Mouse (Mus musculus): ENCODE data around the gene Il17f. TPM values are rescaled to one million over a fixed set of nuclear protein-coding genes. Genes with fewer than 3 reads are reported as not detected.
"Not testable (repeated sequence)": the region's sequence is repeated elsewhere in the genome, so short reads cannot be mapped to it uniquely, and the experiment has no call there.

Il17f gene
- total RNA-seq, 2 experiments from 2014 or later, result 0.30 to 0.50 TPM

DNA sequence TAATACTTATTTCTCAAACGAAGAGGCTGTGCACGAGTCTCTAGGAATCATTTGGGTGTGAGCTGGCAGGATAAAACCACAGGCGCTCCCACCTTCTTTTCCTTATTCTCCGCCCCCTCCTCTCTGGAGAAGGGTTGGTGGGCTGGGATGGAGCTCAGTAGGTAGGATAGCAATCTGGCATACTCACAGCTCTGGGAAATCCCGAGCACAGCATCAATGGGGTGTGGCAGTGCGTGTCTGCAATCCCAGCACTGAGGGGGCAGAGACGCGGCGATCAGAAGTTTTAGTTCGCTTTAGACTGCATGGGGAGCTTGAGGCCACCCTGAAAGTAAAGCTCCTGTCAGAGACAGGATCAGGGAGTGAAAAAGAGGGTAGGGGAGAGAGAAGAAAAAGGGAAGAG is 2.0 kb downstream of the Il17f start:
- ATAC-seq (replicated peaks; ENCODE audit: poor library complexity), result no peak

DNA sequence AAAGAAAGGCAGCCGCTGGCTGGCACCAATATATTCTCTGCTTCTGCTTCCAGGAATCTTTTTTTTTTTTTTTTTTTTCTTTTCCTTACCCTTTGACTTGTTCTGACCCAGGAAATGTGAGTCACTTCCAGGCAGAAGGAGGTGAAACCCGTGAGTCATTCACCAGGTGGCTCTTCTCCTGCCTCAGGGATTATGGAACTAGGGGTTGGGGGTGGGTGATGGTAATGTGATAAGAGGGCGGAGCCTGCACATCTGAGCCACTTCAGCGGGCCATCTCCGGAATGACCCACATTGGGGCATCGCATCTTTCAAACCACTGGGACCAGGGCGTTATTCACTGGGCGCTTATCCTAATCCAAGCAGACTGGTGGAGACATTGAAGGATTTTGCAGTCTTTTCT is 3.4 kb downstream of the Il17f start:
- ATAC-seq (replicated peaks; ENCODE audit: poor library complexity), result no peak

DNA sequence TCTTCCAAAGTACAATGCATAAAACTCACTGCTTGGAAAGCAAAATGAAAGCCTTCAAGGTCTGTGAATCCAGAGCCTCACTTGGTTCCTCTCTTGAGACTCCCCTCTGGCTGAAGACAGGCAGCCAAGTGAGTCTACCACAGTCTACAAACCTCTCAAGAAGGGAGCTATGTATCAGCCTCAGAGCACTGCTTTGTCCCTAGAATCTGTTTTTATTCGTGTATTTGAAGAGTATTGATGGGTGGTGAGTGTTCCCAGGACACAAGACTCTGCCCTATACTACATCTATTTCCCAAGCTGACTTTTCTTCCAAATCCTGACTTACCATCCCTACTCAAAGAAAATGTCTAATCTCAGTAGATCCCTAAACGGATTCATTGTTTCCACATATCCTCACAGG is 12.1 kb downstream of the Il17f start:
- ATAC-seq (replicated peaks; ENCODE audit: poor library complexity), result no peak

DNA sequence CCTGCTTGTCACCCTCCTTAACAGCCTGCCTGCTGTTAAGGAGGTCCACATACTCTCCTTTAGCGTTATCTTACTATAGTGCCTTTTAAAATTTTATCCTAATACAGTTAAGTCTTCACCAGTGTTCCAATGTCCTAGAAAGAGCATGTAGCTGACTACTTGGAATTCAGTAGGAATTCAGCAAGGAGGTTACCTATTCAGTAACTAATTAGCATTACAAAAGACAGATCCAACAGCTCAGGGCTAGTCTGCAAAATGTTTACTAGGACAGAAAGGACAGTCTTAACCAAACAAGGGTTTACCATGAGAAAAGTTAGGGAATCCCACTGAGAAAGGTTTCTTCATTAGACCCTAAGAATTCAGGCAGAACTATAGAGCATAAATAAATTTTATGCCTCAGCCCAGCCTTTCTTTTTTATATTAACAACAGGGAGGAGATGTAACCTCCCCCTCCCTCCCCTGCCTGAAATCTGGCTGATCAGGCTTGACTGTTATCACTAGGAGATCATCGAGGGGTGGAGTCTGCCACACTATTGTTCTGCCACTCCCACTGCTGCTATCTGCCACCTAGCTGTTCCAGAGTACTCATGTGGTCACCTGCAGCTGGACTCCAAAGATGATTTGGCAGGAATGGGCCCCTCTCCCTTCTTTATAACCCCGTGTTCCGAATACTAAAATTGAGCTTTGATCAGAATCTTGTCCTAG is 16.2 kb downstream of the Il17f start:
- ATAC-seq (replicated peaks; ENCODE audit: poor library complexity), result not testable (repeated sequence)

DNA sequence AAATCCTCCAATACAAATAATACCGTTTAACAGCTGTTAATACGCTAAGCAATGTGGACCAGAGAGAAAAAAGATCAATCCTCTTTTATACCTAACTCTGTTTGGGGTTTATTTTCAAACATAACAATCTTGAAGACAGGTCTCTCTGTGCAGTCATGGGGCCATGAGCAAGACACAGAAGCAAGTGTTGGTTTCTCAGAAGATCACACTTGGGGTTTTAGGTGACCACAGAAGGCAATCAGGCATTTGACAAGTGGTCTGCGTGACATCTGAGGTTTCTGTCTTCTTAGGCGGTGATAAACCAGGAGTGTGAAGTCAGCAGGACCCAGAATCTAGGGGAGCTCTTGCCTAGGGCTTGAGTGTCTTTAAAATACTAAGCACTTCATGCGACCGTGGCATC is 23.9 kb downstream of the Il17f start:
- no peak for ATAC-seq (replicated peaks; ENCODE audit: poor library complexity)

DNA sequence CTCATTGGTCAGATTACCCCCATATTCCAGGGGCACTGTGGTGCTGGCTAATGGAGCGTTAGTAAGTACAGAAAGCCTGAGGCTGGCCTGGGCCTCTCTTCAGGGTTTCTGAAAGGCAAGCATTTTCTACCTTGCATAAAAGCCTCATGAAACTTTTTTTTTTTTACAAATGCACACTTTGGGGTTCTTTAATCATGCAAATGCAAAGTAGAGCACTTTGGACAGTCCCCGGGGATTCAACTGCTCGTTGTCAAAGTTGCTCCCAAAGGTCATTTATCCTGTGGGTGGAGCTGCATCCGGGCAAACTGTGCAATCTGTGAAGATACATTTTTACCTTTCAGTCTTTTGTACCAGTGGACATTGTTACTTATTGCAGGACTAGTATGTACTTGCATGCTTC is 29.0 kb downstream of the Il17f start:
- ATAC-seq (replicated peaks; ENCODE audit: poor library complexity), result no peak

DNA sequence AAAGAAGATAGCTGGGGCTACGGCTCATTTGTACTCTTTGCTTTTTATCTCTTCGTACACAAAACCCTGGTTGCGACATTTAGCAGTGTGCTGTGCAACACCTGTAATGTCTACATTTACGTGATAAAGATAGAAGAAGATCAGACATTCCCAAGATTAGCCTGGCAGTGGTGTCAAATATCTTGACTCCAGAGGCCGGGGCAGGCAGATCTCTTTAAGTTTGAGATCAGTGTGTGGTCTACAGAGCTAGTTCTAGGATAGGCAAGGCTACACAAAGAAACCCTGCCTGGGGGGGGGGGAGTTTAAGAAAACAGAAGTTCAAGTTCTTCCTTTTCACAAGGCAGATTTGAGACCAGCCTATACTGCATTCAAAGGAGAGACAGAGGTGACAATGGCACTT is 30.1 kb downstream of the Il17f start:
- ATAC-seq (replicated peaks; ENCODE audit: poor library complexity), result no peak

DNA sequence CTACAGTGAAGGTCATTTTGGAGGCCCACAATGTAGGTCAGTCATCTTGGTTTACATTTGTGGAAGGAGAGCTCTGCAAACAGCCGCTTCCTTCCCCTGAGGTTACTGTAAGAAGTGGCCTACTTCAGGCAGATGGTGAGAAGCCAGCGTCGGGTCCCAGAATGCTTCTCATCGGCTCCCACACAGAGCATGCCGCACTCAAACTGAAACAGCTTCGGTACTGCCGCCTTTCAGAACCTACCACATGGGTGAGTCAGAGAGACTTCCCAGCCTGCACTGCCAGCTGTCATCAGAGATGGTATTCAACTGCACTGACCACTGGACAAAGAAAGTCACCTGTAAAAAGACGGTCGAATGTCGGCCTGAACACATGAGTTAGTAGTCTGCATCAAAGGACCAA is 30.6 kb downstream of the Il17f start:
- no peak for ATAC-seq (replicated peaks; ENCODE audit: poor library complexity)

DNA sequence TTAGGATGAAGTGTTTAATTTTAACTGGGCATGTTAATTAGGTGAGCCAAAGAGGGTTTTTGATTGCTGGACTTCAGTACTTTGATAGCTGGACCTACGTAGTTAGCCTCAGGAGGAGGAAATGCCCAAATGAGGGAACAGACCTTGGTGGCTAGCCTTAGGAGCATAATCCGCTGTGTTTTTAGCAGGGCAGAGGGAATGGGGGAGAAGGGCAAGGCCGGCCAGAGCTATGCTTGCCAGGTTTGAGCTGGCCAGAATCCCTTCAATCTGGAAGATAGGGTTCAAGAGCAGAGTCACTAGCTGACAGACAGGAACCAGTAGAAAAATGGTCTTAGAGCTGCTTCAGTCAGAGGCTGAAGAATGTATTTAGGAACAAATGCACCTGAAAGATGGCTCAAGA is 32.8 kb downstream of the Il17f start:
- ATAC-seq (replicated peaks; ENCODE audit: poor library complexity), result no peak

DNA sequence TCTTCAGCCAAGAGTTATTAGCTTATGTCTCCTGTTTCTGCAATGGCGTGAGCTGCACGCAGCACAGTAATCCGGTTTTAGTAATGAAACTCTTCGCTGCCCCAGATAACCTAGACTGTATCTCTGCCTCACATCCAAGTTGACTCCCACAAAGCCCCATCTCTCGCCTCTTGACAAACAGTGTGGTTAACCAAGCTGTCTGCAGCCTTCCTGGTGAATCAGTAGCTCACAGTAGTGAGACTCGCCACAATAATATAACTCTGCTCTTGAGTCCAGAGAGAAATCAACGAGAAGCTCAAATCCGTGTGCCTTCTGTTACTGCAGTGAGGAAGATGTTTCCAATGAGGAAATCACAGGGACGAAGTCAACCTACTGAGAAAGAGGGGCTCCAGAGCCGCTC is 36.0 kb downstream of the Il17f start:
- ATAC-seq (replicated peaks; ENCODE audit: poor library complexity), result peak; percentile 55

DNA sequence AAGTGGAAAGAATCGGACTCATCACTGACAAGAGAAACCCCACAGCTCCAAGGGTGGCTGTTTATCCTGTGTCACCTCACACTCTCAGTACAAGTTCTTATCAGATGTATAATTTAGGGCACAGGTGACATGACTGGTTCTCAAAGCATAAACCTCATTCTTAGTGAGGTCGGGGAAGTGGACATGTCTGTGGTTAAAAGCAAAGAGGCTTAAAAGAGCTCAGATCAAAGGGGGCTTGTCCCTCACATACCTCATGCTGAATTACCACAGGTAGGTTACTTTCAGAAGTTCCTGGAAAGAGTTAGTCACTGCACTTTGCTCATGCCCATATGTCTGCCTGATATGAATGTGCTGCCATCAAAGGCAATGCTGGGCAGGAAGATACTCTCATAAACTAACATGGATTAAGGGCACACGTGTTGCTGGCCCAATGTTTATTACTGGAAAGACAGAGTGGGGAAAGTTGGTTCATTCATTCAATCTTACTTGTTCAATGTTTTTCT is 49.9 kb downstream of the Il17f start:
- no peak for ATAC-seq (replicated peaks; ENCODE audit: poor library complexity)

DNA sequence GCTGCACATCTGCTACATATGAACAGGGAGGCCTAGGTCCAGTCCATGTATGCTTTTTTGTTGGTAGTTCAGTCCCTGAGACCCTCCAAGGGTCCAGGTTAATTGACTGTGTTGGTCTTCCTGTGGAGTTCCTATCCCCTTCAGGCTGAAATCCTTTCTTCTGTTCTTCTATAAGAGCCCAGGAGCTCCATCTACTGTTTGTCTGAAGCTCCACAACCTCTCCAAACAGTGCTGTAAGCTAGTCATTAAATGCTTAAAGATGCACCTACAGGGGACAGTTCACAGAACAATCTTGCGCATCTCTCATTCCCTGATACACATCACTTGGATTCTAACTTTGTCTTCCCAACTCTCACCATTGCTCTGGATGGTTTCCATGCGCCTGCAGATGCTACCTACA is 51.9 kb downstream of the Il17f start:
- ATAC-seq (replicated peaks; ENCODE audit: poor library complexity), result no peak

DNA sequence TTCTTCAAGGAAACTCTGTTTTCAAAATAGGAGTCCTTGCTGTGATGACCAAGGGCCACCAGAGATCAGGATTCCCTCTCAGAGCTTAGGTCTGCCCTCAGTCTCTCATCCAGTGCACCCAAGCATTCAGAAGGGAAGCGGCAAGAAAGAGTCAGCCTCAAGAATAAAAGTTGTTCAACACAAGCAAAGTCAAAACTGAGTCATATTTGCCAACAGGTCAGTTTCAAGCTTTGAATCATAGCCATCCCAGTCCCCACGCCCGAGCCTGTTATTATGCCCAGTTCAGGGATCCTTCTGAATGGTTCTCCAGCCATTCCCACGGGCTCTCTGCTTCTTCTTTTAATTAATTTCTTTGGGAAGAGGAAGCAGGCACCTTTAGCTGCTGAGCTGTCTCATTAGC is 53.8 kb downstream of the Il17f start:
- no peak for ATAC-seq (replicated peaks; ENCODE audit: poor library complexity)

DNA sequence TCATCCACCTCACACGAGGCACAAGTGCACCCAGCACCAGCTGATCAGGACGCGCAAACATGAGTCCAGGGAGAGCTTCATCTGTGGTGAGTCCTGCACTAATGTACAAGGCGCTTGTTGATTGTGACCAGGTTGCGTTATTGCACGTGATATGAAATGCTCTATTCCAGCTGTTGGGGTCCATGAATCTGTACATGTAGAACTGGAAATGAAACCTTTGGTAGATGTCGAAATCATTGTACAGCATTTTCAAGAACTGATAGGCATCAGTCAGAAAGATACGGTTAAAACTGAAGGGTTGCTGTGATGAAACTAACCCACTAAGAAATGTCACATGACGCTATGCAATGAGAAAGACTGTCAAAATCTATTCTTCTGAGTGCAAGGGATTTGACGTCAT is 59.5 kb downstream of the Il17f start, which contains the start of gene Il17a:
Il17a (plus strand) TSS at position 3 of the 400 bp plus-strand sequence.
- peak; percentile 64 for ATAC-seq (replicated peaks; ENCODE audit: poor library complexity)

Other genes starting within 250 kb of the Il17f start
- not detected in 2 replicates for gene Pkhd1, start 172.6 kb downstream of the Il17f start, total RNA-seq (2015)
- not detected in 2 replicates for gene Pkhd1, start 172.6 kb downstream of the Il17f start, total RNA-seq (2017)
- gene Il17a, start 59.7 kb downstream of the Il17f start, total RNA-seq (2015), result not detected in 2 replicates
- gene Il17a, start 59.7 kb downstream of the Il17f start, total RNA-seq (2017), result not detected in 2 replicates
- gene Mcm3, start 29.7 kb upstream of the Il17f start, total RNA-seq (2015), result 640 and 673 TPM in 2 replicates
- 300 and 306 TPM in 2 replicates for gene Mcm3, start 29.7 kb upstream of the Il17f start, total RNA-seq (2017)
- gene Paqr8, start 100.0 kb upstream of the Il17f start, total RNA-seq (2015), result 1.6 and 3.9 TPM in 2 replicates
- gene Paqr8, start 100.0 kb upstream of the Il17f start, total RNA-seq (2017), result 2.4 and 3.5 TPM in 2 replicates
- 0.07 and 1.5 TPM in 2 replicates for gene Efhc1, start 161.0 kb upstream of the Il17f start, total RNA-seq (2015)
- gene Efhc1, start 161.0 kb upstream of the Il17f start, total RNA-seq (2017), result 0.20 and 0.21 TPM in 2 replicates

All from megakaryocyte progenitor cell, adult 5-6 weeks (primary cell).